Mouse (Mus musculus): ENCODE measurements around the gene Fasn. TPM values are rescaled to one million over a fixed set of nuclear protein-coding genes. Genes with fewer than 3 reads are reported as not detected.

Gene Fasn
- polyA plus RNA-seq, 1 experiment from 2014 or later = 56.1 TPM

DNA sequence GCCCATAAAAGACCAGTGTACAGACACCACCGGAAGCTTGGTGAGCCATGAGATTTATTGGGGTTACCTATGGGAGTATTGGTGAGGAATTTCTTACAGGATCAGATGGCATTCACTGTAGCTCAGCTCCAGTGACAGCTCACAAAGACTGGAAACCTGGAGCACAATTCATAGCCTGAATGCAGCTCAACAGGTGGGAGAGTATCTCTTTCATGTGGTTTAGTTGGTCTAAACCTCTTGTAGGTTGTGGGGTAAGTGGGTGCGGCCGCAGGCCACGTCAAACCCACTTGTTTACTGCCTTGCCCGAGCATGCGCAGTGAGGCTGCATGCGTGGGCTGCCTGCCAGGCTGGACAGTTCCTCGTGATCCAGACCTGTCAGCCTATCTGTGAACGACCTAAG is 64.1 kb downstream of the Fasn start:
- Histone ChIP-seq H3K36me3 (replicated peaks; ENCODE audit: control insufficient read depth, insufficient read depth, low read depth, low read length) (no peaks in the 10 kb centered on the region), H3K4me3 (ENCODE audit: low read depth, low read length) (no peak overlapping the region), H3K4me1 (ENCODE audit: control insufficient read depth, insufficient read depth, low read length) (no peaks in the 10 kb centered on the region), H3K9ac (replicated peaks; ENCODE audit: low read length) (no peak overlapping the region), H3K4me2 (ENCODE audit: low read depth, low read length) (no peak overlapping the region), H3K9me3 (replicated peaks; ENCODE audit: control insufficient read depth, low read length) (peaks cover 4% of the 10 kb centered on the region), H3K27me3 (ENCODE audit: control insufficient read depth, insufficient read depth, low read length) (0 out of 2 replicates have a peak, but pooled peaks cover 3% of the 10 kb centered on the region), H3K27ac (replicated peaks; ENCODE audit: low read depth, low read length) (no peak overlapping the region)
- 86% methylated on average over 9 of the region's 9 CpGs for WGBS
- ATAC-seq (replicated peaks; ENCODE audit: insufficient number of reproducible peaks, low FRiP score, low TSS enrichment, low read depth) (no peak), DNase-seq (ENCODE audit: low spot score) (no peak)

Other genes with a start within 250 kb of the Fasn start
- 511 and 567 TPM in 2 replicates for gene Arhgdia, start 242.9 kb downstream of the Fasn start, polyA plus RNA-seq (2014; fragmentation: Nextera tagmentation; extraction: Ambion mirVana)
- 748 and 893 TPM in 2 replicates for gene Alyref, start 226.2 kb downstream of the Fasn start, polyA plus RNA-seq (2014; fragmentation: Nextera tagmentation; extraction: Ambion mirVana)
- gene Anapc11, start 226.1 kb downstream of the Fasn start, polyA plus RNA-seq (2014; fragmentation: Nextera tagmentation; extraction: Ambion mirVana) = 177 and 197 TPM in 2 replicates
- gene Npb, start 216.1 kb downstream of the Fasn start, polyA plus RNA-seq (2014; fragmentation: Nextera tagmentation; extraction: Ambion mirVana) = not detected in 2 replicates
- 75.3 and 76.9 TPM in 2 replicates for gene Pcyt2, start 206.6 kb downstream of the Fasn start, polyA plus RNA-seq (2014; fragmentation: Nextera tagmentation; extraction: Ambion mirVana)
- gene Sirt7, start 199.3 kb downstream of the Fasn start, polyA plus RNA-seq (2014; fragmentation: Nextera tagmentation; extraction: Ambion mirVana) = 20.7 and 20.8 TPM in 2 replicates
- 16.7 and 18.1 TPM in 2 replicates for gene Mafg, start 190.9 kb downstream of the Fasn start, polyA plus RNA-seq (2014; fragmentation: Nextera tagmentation; extraction: Ambion mirVana)
- gene Pycr1, start 180.8 kb downstream of the Fasn start, polyA plus RNA-seq (2014; fragmentation: Nextera tagmentation; extraction: Ambion mirVana) = 26.3 and 27.1 TPM in 2 replicates
- not detected in 2 replicates for gene Myadml2, start 176.4 kb downstream of the Fasn start, polyA plus RNA-seq (2014; fragmentation: Nextera tagmentation; extraction: Ambion mirVana)
- gene Notum, start 163.4 kb downstream of the Fasn start, polyA plus RNA-seq (2014; fragmentation: Nextera tagmentation; extraction: Ambion mirVana) = 2.5 and 3.2 TPM in 2 replicates
- 99.6 and 107 TPM in 2 replicates for gene Aspscr1, start 151.6 kb downstream of the Fasn start, polyA plus RNA-seq (2014; fragmentation: Nextera tagmentation; extraction: Ambion mirVana)
- 118 and 124 TPM in 2 replicates for gene Cenpx, start 110.8 kb downstream of the Fasn start, polyA plus RNA-seq (2014; fragmentation: Nextera tagmentation; extraction: Ambion mirVana)
- gene Lrrc45, start 110.6 kb downstream of the Fasn start, polyA plus RNA-seq (2014; fragmentation: Nextera tagmentation; extraction: Ambion mirVana) = 35.0 and 35.9 TPM in 2 replicates
- gene Rac3, start 103.1 kb downstream of the Fasn start, polyA plus RNA-seq (2014; fragmentation: Nextera tagmentation; extraction: Ambion mirVana) = 9.7 and 10.9 TPM in 2 replicates
- gene Dcxr, start 97.3 kb downstream of the Fasn start, polyA plus RNA-seq (2014; fragmentation: Nextera tagmentation; extraction: Ambion mirVana) = 10.7 and 11.7 TPM in 2 replicates
- gene Cbr2, start 92.4 kb downstream of the Fasn start, polyA plus RNA-seq (2014; fragmentation: Nextera tagmentation; extraction: Ambion mirVana) = 3.3 and 3.7 TPM in 2 replicates
- gene Hmga1b, start 61.8 kb downstream of the Fasn start, polyA plus RNA-seq (2014; fragmentation: Nextera tagmentation; extraction: Ambion mirVana) = 9.0 and 11.0 TPM in 2 replicates
- 16.2 and 21.2 TPM in 2 replicates for gene Rfng, start 40.3 kb downstream of the Fasn start, polyA plus RNA-seq (2014; fragmentation: Nextera tagmentation; extraction: Ambion mirVana)
- gene Gps1, start 40.3 kb downstream of the Fasn start, polyA plus RNA-seq (2014; fragmentation: Nextera tagmentation; extraction: Ambion mirVana) = 262 and 276 TPM in 2 replicates
- 72.4 and 72.8 TPM in 2 replicates for gene Dus1l, start 28.1 kb downstream of the Fasn start, polyA plus RNA-seq (2014; fragmentation: Nextera tagmentation; extraction: Ambion mirVana)
- gene Ccdc57, start 108.3 kb upstream of the Fasn start, polyA plus RNA-seq (2014; fragmentation: Nextera tagmentation; extraction: Ambion mirVana) = 4.5 and 5.3 TPM in 2 replicates
- 30.7 and 40.8 TPM in 2 replicates for gene Slc16a3, start 123.9 kb upstream of the Fasn start, polyA plus RNA-seq (2014; fragmentation: Nextera tagmentation; extraction: Ambion mirVana)
- gene Csnk1d, start 166.8 kb upstream of the Fasn start, polyA plus RNA-seq (2014; fragmentation: Nextera tagmentation; extraction: Ambion mirVana) = 60.3 and 66.1 TPM in 2 replicates
- not detected in 2 replicates for gene Cd7, start 214.9 kb upstream of the Fasn start, polyA plus RNA-seq (2014; fragmentation: Nextera tagmentation; extraction: Ambion mirVana)
- gene Sectm1b, start 239.0 kb upstream of the Fasn start, polyA plus RNA-seq (2014; fragmentation: Nextera tagmentation; extraction: Ambion mirVana) = not detected in 2 replicates

Measured in embryonic facial prominence, embryonic 11.5 days (tissue).